21 mouse cellular contexts compared by ENCODE assay signal in genomic region chr9:96833606-96834005, GRCm38 (mm10). TPM values are rescaled to one million over a fixed set of nuclear protein-coding genes. Genes with fewer than 3 reads are reported as not detected.
DNase-seq lines count a peak whose midpoint lies in the region; ATAC-seq and TF ChIP-seq lines count a peak whose summit lies in the region.
"Had no signal": no experiment of that assay in that cellular context is flagged by ENCODE, and none has a peak within 500 bp of the region (broad histone marks: within the 10 kb centered on the region; RNA-seq: fewer than 3 reads in every experiment).

No protein-coding gene starts in this region.

- peaks cover 32% of the 10 kb centered on the region for H3K4me1 ChIP-seq in forebrain, embryonic 10.5 days
- H3K4me1 ChIP-seq in forebrain, embryonic 15.5 days: peaks cover 29% of the 10 kb centered on the region
- peaks cover 53% of the 10 kb centered on the region for H3K4me1 ChIP-seq in hindbrain, embryonic 13.5 days (replicated peaks)
- H3K4me1 ChIP-seq in hindbrain, embryonic 14.5 days (replicated peaks; ENCODE audit: control insufficient read depth, insufficient read depth, low read length): peaks cover 34% of the 10 kb centered on the region
- no peaks in the 10 kb centered on the region for H3K4me1 ChIP-seq in stomach, postnatal 0 days (replicated peaks; ENCODE audit: control insufficient read depth, insufficient read depth)
- H3K4me1 ChIP-seq: liver, embryonic 15.5 days had no signal

- H3K27ac ChIP-seq in forebrain, embryonic 10.5 days: 0 out of 2 replicates have a peak overlapping the region, but pooled peaks have one; percentile 20
- H3K27ac ChIP-seq in forebrain, embryonic 15.5 days (replicated peaks): no peak overlapping the region
- 0 out of 2 replicates have a peak overlapping the region, but pooled peaks have one; percentile 13 for H3K27ac ChIP-seq in hindbrain, embryonic 13.5 days
- H3K27ac ChIP-seq in hindbrain, embryonic 14.5 days: no peak overlapping the region
- 0 out of 2 replicates have a peak overlapping the region, but pooled peaks have one; percentile 18 for H3K27ac ChIP-seq in stomach, postnatal 0 days (replicated peaks)
- H3K27ac ChIP-seq: hindbrain, embryonic 15.5 days; kidney, postnatal 0 days; limb, embryonic 15.5 days; liver, embryonic 15.5 days; macrophage had no signal

- no peak for TF ChIP-seq CTCF in stomach, postnatal 0 days (IDR thresholded peaks at IDR 0.05; ENCODE audit: low read depth)

- H3K27me3 ChIP-seq in forebrain, embryonic 10.5 days (ENCODE audit: poor library complexity, severe bottlenecking): no peaks in the 10 kb centered on the region
- no peaks in the 10 kb centered on the region for H3K27me3 ChIP-seq in forebrain, embryonic 15.5 days
- no peaks in the 10 kb centered on the region for H3K27me3 ChIP-seq in hindbrain, embryonic 13.5 days
- H3K27me3 ChIP-seq in hindbrain, embryonic 14.5 days (ENCODE audit: control insufficient read depth, insufficient read depth, low read length): no peaks in the 10 kb centered on the region
- H3K27me3 ChIP-seq in stomach, postnatal 0 days (ENCODE audit: control insufficient read depth, insufficient read depth, low read length): no peaks in the 10 kb centered on the region
- H3K27me3 ChIP-seq: hindbrain, embryonic 15.5 days; limb, embryonic 15.5 days; liver, embryonic 15.5 days had no signal

- TF ChIP-seq EP300 in stomach, postnatal 0 days (optimal IDR thresholded peaks at IDR 0.05): no peak

- 57% methylated on average over 5 of the region's 5 CpGs for WGBS in forebrain, embryonic 10.5 days
- 69% methylated on average over 5 of the region's 5 CpGs for WGBS in forebrain, embryonic 15.5 days
- 59% methylated on average over 5 of the region's 5 CpGs for WGBS in hindbrain, embryonic 13.5 days
- 71% methylated on average over 5 of the region's 5 CpGs for WGBS in hindbrain, embryonic 14.5 days
- 66% methylated on average over 5 of the region's 5 CpGs for WGBS in stomach, postnatal 0 days

- no peak for DNase-seq in forebrain, embryonic 10.5 days (ENCODE audit: extremely low spot score, low spot score)
- DNase-seq in hindbrain, embryonic 14.5 days (ENCODE audit: low spot score): no peak
- DNase-seq in WW6 (ENCODE audit: low read depth, low spot score): peak; percentile 54
- peak; percentile 64 for DNase-seq in stomach, postnatal 0 days (ENCODE audit: low spot score)
- no peak for DNase-seq in layer of hippocampus, adult 9-11 months
- DNase-seq: adrenal gland, adult 2 months; gastrocnemius, postnatal 25 days; kidney, adult 11 months; layer of hippocampus, postnatal 36 days; retina, postnatal 1 day; thymus, postnatal 36 days had no signal

- ATAC-seq in forebrain, embryonic 15.5 days (replicated peaks): no peak
- no peak for ATAC-seq in hindbrain, embryonic 13.5 days (ENCODE audit: low FRiP score)
- ATAC-seq in hindbrain, embryonic 14.5 days (ENCODE audit: low FRiP score): no peak
- peak; percentile 10; the same call in 1 of the 2 replicates for ATAC-seq in stomach, postnatal 0 days (ENCODE audit: low FRiP score, low TSS enrichment)
- ATAC-seq: forebrain, embryonic 16.5 days had no signal

- H3K9ac ChIP-seq in forebrain, embryonic 15.5 days (replicated peaks): no peak overlapping the region
- no peak overlapping the region for H3K9ac ChIP-seq in hindbrain, embryonic 13.5 days
- no peak overlapping the region for H3K9ac ChIP-seq in hindbrain, embryonic 14.5 days
- no peak overlapping the region for H3K9ac ChIP-seq in stomach, postnatal 0 days (ENCODE audit: low read length)
- H3K9ac ChIP-seq: hindbrain, embryonic 15.5 days; limb, embryonic 15.5 days; liver, embryonic 15.5 days had no signal

- H3K36me3 ChIP-seq in forebrain, embryonic 10.5 days (replicated peaks): peaks cover 12% of the 10 kb centered on the region
- no peaks in the 10 kb centered on the region for H3K36me3 ChIP-seq in forebrain, embryonic 15.5 days
- peaks cover 5% of the 10 kb centered on the region; the same call in 1 of the 2 replicates for H3K36me3 ChIP-seq in hindbrain, embryonic 13.5 days
- H3K36me3 ChIP-seq in hindbrain, embryonic 14.5 days (replicated peaks; ENCODE audit: control insufficient read depth, insufficient read depth): 0 out of 2 replicates have a peak, but pooled peaks cover 2% of the 10 kb centered on the region
- H3K36me3 ChIP-seq in stomach, postnatal 0 days (ENCODE audit: control insufficient read depth, insufficient read depth, low read length): no peaks in the 10 kb centered on the region
- H3K36me3 ChIP-seq: hindbrain, embryonic 15.5 days; limb, embryonic 15.5 days; liver, embryonic 15.5 days had no signal

- H3K9me3 ChIP-seq in forebrain, embryonic 10.5 days: no peaks in the 10 kb centered on the region
- H3K9me3 ChIP-seq in forebrain, embryonic 15.5 days: no peaks in the 10 kb centered on the region
- H3K9me3 ChIP-seq in hindbrain, embryonic 13.5 days: no peaks in the 10 kb centered on the region
- H3K9me3 ChIP-seq in hindbrain, embryonic 14.5 days (ENCODE audit: control insufficient read depth, low read length): no peaks in the 10 kb centered on the region
- no peaks in the 10 kb centered on the region for H3K9me3 ChIP-seq in stomach, postnatal 0 days (ENCODE audit: control insufficient read depth, low read length)
- H3K9me3 ChIP-seq: hindbrain, embryonic 15.5 days; limb, embryonic 15.5 days; liver, embryonic 15.5 days had no signal

- no peak overlapping the region for H3K4me2 ChIP-seq in forebrain, embryonic 15.5 days (replicated peaks)
- no peak overlapping the region for H3K4me2 ChIP-seq in hindbrain, embryonic 13.5 days
- no peak overlapping the region for H3K4me2 ChIP-seq in hindbrain, embryonic 14.5 days (replicated peaks)
- no peak overlapping the region for H3K4me2 ChIP-seq in stomach, postnatal 0 days (replicated peaks; ENCODE audit: low read depth)
- H3K4me2 ChIP-seq: hindbrain, embryonic 15.5 days; limb, embryonic 15.5 days; liver, embryonic 15.5 days; midbrain, embryonic 11.5 days had no signal

- no peak overlapping the region for H3K4me3 ChIP-seq in forebrain, embryonic 10.5 days
- H3K4me3 ChIP-seq in forebrain, embryonic 15.5 days: no peak overlapping the region
- H3K4me3 ChIP-seq in hindbrain, embryonic 13.5 days: no peak overlapping the region
- no peak overlapping the region for H3K4me3 ChIP-seq in hindbrain, embryonic 14.5 days (replicated peaks; ENCODE audit: low read length)
- H3K4me3 ChIP-seq in stomach, postnatal 0 days (ENCODE audit: low read depth, low read length): no peak overlapping the region
- H3K4me3 ChIP-seq: erythroblast, embryonic 14.5 days; hindbrain, embryonic 15.5 days; limb, embryonic 15.5 days; liver, embryonic 15.5 days had no signal

RNA-seq across cellular contexts. Expression of gene Pxylp1, which starts 58.9 kb away (rescaled TPM):
- polyA plus RNA-seq in forebrain, embryonic 10.5 days (2016; fragmentation: Nextera tagmentation; extraction: Ambion mirVana): 21.5 and 23.8 TPM in 2 replicates
- 33.8 and 36.6 TPM in 2 replicates for polyA plus RNA-seq in forebrain, embryonic 15.5 days (2015; fragmentation: Nextera tagmentation; extraction: Ambion mirVana)
- 55.7 and 57.4 TPM in 2 replicates for polyA plus RNA-seq in hindbrain, embryonic 13.5 days (2015; fragmentation: Nextera tagmentation; extraction: Ambion mirVana)
- polyA plus RNA-seq in hindbrain, embryonic 14.5 days (2014; fragmentation: Nextera tagmentation; extraction: Ambion mirVana): 34.6 and 43.9 TPM in 2 replicates
- polyA plus RNA-seq in stomach, postnatal 0 days (2015; fragmentation: Nextera tagmentation; extraction: Ambion mirVana): 19.1 TPM in 2 replicates

Comparison
In these comparisons a context has a peak if more than half of its experiments do, and no peak if none do; other contexts are left out.
1. H3K27ac ChIP-seq: peak in forebrain, embryonic 10.5 days (single experiment), hindbrain, embryonic 13.5 days (single experiment) and stomach, postnatal 0 days (single experiment); none in forebrain, embryonic 15.5 days (single experiment) and hindbrain, embryonic 14.5 days (single experiment).
2. DNase-seq: peak in WW6 (single experiment) and stomach, postnatal 0 days (single experiment); none in forebrain, embryonic 10.5 days (single experiment), hindbrain, embryonic 14.5 days (single experiment) and layer of hippocampus, adult 9-11 months (single experiment).